Mouse (Mus musculus): ENCODE measurements around the gene Gm10563. TPM values are rescaled to one million over a fixed set of nuclear protein-coding genes. Genes with fewer than 3 reads are reported as not detected.

The Gm10563 gene
- polyA plus RNA-seq, 1 experiment from 2014 or later, result not detected

Other genes starting within 250 kb of the Gm10563 start
- gene Gabrd, start 247.3 kb downstream of the Gm10563 start, polyA plus RNA-seq (2015; fragmentation: Nextera tagmentation; extraction: Ambion mirVana), result 0.08 and 0.16 TPM in 2 replicates
- gene Cfap74, start 236.2 kb downstream of the Gm10563 start, polyA plus RNA-seq (2015; fragmentation: Nextera tagmentation; extraction: Ambion mirVana), result 2.8 and 3.0 TPM in 2 replicates
- gene Tmem52, start 176.3 kb downstream of the Gm10563 start, polyA plus RNA-seq (2015; fragmentation: Nextera tagmentation; extraction: Ambion mirVana), result 0.40 and 0.72 TPM in 2 replicates
- 389 and 455 TPM in 2 replicates for gene Gnb1, start 154.0 kb downstream of the Gm10563 start, polyA plus RNA-seq (2015; fragmentation: Nextera tagmentation; extraction: Ambion mirVana)
- 71.9 and 76.3 TPM in 2 replicates for gene Nadk, start 83.0 kb downstream of the Gm10563 start, polyA plus RNA-seq (2015; fragmentation: Nextera tagmentation; extraction: Ambion mirVana)
- 5.9 and 6.5 TPM in 2 replicates for gene Slc35e2, start 44.0 kb downstream of the Gm10563 start, polyA plus RNA-seq (2015; fragmentation: Nextera tagmentation; extraction: Ambion mirVana)
- 51.8 and 54.6 TPM in 2 replicates for gene Cdk11b, start 20.6 kb downstream of the Gm10563 start, polyA plus RNA-seq (2015; fragmentation: Nextera tagmentation; extraction: Ambion mirVana)
- 43.3 and 47.2 TPM in 2 replicates for gene Mmp23, start 8.0 kb upstream of the Gm10563 start, polyA plus RNA-seq (2015; fragmentation: Nextera tagmentation; extraction: Ambion mirVana)
- gene Mib2, start 23.8 kb upstream of the Gm10563 start, polyA plus RNA-seq (2015; fragmentation: Nextera tagmentation; extraction: Ambion mirVana), result 27.8 and 31.9 TPM in 2 replicates
- 1.3 and 1.4 TPM in 2 replicates for gene Fndc10, start 48.9 kb upstream of the Gm10563 start, polyA plus RNA-seq (2015; fragmentation: Nextera tagmentation; extraction: Ambion mirVana)
- 139 and 148 TPM in 2 replicates for gene Ssu72, start 59.4 kb upstream of the Gm10563 start, polyA plus RNA-seq (2015; fragmentation: Nextera tagmentation; extraction: Ambion mirVana)
- 0.15 and 0.29 TPM in 2 replicates for gene Tmem240, start 89.4 kb upstream of the Gm10563 start, polyA plus RNA-seq (2015; fragmentation: Nextera tagmentation; extraction: Ambion mirVana)
- gene Atad3a, start 115.7 kb upstream of the Gm10563 start, polyA plus RNA-seq (2015; fragmentation: Nextera tagmentation; extraction: Ambion mirVana), result 68.4 and 73.3 TPM in 2 replicates
- gene Vwa1, start 129.3 kb upstream of the Gm10563 start, polyA plus RNA-seq (2015; fragmentation: Nextera tagmentation; extraction: Ambion mirVana), result 7.5 and 8.6 TPM in 2 replicates
- 0.15 and 0.21 TPM in 2 replicates for gene Tmem88b, start 140.5 kb upstream of the Gm10563 start, polyA plus RNA-seq (2015; fragmentation: Nextera tagmentation; extraction: Ambion mirVana)
- gene Ankrd65, start 145.0 kb upstream of the Gm10563 start, polyA plus RNA-seq (2015; fragmentation: Nextera tagmentation; extraction: Ambion mirVana), result 0.69 and 1.0 TPM in 2 replicates
- 177 and 194 TPM in 2 replicates for gene Mrpl20, start 157.5 kb upstream of the Gm10563 start, polyA plus RNA-seq (2015; fragmentation: Nextera tagmentation; extraction: Ambion mirVana)
- 179 and 185 TPM in 2 replicates for gene Ccnl2, start 167.1 kb upstream of the Gm10563 start, polyA plus RNA-seq (2015; fragmentation: Nextera tagmentation; extraction: Ambion mirVana)
- gene Aurkaip1, start 185.9 kb upstream of the Gm10563 start, polyA plus RNA-seq (2015; fragmentation: Nextera tagmentation; extraction: Ambion mirVana), result 141 and 146 TPM in 2 replicates
- gene Mxra8, start 194.3 kb upstream of the Gm10563 start, polyA plus RNA-seq (2015; fragmentation: Nextera tagmentation; extraction: Ambion mirVana), result 246 and 255 TPM in 2 replicates
- 4.5 and 6.0 TPM in 2 replicates for gene Dvl1, start 202.0 kb upstream of the Gm10563 start, polyA plus RNA-seq (2015; fragmentation: Nextera tagmentation; extraction: Ambion mirVana)
- 0.24 and 0.30 TPM in 2 replicates for gene Tas1r3, start 218.0 kb upstream of the Gm10563 start, polyA plus RNA-seq (2015; fragmentation: Nextera tagmentation; extraction: Ambion mirVana)
- gene Cptp, start 224.0 kb upstream of the Gm10563 start, polyA plus RNA-seq (2015; fragmentation: Nextera tagmentation; extraction: Ambion mirVana), result 15.6 and 16.4 TPM in 2 replicates
- gene Ints11, start 224.1 kb upstream of the Gm10563 start, polyA plus RNA-seq (2015; fragmentation: Nextera tagmentation; extraction: Ambion mirVana), result 74.2 and 75.8 TPM in 2 replicates
- 39.7 and 43.2 TPM in 2 replicates for gene Pusl1, start 246.4 kb upstream of the Gm10563 start, polyA plus RNA-seq (2015; fragmentation: Nextera tagmentation; extraction: Ambion mirVana)
- gene Acap3, start 246.4 kb upstream of the Gm10563 start, polyA plus RNA-seq (2015; fragmentation: Nextera tagmentation; extraction: Ambion mirVana), result 17.5 and 20.0 TPM in 2 replicates

Data from lung, embryonic 16.5 days (tissue).